Mouse (Mus musculus): ENCODE measurements around the gene Xrn1.
"Not testable (repeated sequence)": the region's sequence is repeated elsewhere in the genome, so short reads cannot be mapped to it uniquely, and the experiment has no call there.

The Xrn1 gene

DNA sequence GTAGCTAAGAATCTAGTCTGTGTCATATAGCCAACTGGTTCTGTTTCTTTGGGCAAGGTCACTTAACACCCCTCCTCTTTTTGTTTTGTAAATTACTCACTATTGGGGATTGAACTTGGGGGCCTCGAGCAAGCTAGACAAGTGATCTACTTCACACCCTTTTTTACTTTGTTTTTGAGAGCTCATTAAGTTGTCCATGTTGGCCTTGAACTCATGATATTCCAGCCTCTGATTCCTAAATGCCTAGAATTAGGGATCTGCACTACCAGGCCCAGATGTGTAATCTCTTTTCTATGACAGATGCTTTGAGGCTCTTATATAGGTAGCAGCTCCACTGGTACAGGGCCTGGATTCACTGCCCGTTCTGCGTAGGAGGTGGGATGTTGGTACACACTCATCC, 89.7 kb downstream of the Xrn1 start:
- DNase-seq (ENCODE audit: inconsistent age in 2 of 2, low spot score in 1 of 2): no peak

GRCm38 (mm10) chr9:96051501-96051900, 96.9 kb downstream of the Xrn1 start:
- DNase-seq (ENCODE audit: inconsistent age in 2 of 2, low spot score in 1 of 2): no peak

GRCm38 (mm10) chr9:96054878-96055277, 100.3 kb downstream of the Xrn1 start:
- no peak for DNase-seq (ENCODE audit: inconsistent age in 2 of 2, low spot score in 1 of 2)

DNA sequence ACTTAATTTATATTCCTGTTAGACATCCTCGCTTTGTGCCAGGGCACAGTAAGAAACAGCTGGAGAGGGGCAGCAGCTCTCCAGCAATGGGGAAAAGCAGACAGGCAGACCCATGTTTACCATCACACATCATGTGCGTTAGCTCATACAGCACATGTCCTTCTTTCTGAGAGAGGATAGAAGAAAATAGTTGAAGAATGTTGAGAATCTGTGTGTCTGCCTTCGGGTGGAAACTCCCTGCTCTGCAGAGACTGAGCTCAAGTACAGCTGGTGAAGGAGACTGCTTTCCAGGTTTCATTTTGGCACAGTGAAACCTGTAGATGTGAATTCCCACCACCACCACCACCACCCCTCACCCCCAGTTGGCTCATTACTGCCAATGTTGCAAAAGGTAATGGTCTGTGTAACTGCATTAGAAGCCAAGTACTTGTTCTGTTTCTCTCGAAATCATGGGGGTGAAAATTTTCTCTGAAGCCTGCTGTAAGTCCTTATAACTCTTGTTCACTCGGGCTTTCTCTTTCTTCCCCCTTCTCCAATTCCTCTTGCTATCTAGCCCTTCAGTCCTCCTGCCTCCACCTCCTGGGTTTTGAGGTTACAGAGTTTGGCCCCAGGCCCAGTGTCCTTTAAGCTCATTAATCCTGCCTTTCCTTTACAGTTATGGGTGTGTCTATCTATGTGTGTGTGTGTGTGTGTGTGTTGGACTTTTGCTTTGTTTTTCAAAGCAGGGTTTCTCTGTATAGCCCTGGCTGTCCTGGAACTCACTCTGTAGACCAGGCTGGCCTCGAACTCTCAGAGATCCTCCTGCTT, 102.1 kb downstream of the Xrn1 start:
- no peak for DNase-seq (ENCODE audit: inconsistent age in 2 of 2, low spot score in 1 of 2)

- DNase-seq (ENCODE audit: inconsistent age in 2 of 2, low spot score in 1 of 2): no peak
Observed at GRCm38 (mm10) chr9:96063083-96063802, 108.7 kb downstream of the Xrn1 start.

GRCm38 (mm10) chr9:96063803-96064475, 109.4 kb downstream of the Xrn1 start:
- DNase-seq (ENCODE audit: inconsistent age in 2 of 2, low spot score in 1 of 2): no peak

DNA sequence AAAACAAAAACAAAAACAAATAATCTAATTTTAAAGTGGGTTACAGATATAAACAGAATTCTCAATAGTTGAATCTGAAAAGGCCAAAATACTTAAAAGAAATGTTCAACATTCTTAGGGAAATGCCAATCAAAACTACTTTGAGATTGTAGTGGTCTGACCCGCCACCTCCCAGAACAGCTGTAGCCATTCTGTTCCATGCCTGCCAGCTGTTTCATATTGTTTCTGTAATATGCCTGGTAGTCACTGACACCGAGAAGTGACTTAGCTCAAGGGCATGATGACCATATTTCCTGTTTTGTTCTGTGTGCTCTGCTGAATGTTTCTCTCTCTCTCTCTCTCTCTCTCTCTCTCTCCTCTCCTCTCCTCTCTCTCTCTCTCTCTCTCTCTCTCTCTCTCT, 112.9 kb downstream of the Xrn1 start:
- DNase-seq (ENCODE audit: inconsistent age in 2 of 2, low spot score in 1 of 2): no peak

GRCm38 (mm10) chr9:96078752-96079315, 124.3 kb downstream of the Xrn1 start:
- DNase-seq (ENCODE audit: inconsistent age in 2 of 2, low spot score in 1 of 2): no peak

DNA sequence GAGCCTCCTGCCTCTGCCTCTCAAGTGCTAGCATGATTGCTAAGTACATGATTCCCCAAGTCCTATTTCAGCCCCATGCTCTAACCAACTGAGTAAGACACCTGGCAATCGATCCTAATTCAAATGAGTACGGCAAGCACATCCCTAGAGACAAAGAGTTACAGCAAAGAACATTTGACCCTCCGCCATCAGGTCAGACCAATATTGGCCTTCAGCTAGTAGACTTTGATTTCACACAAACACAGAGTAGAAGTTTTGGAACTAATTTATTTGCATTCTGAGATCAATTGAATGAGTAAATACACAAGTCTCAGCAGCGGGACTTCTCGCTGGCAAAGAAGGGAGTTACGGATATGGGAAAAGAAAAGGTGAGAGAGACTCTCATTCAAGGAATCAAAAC, 130.7 kb downstream of the Xrn1 start:
- DNase-seq (ENCODE audit: inconsistent age in 2 of 2, low spot score in 1 of 2): no peak

DNA sequence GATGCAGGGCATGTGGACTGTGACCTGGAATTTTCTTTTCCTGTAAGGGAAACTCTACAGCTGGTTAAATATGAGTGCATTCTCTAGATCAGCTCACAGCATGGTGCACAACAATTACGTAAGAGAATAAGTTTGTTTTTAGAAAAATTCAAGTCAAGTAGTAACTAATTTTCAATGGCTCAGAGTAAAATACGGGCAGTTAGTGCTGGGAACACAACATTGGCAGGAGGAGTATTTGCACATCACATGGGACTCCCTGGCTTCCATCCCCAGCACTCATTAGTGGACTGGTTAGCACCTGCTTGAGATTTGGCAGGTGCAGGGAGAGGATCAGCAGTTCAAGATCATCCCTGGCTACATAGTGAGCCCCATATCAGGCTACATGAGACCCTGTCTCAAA, 133.1 kb downstream of the Xrn1 start:
- no peak for DNase-seq (ENCODE audit: inconsistent age in 2 of 2, low spot score in 1 of 2)

DNA sequence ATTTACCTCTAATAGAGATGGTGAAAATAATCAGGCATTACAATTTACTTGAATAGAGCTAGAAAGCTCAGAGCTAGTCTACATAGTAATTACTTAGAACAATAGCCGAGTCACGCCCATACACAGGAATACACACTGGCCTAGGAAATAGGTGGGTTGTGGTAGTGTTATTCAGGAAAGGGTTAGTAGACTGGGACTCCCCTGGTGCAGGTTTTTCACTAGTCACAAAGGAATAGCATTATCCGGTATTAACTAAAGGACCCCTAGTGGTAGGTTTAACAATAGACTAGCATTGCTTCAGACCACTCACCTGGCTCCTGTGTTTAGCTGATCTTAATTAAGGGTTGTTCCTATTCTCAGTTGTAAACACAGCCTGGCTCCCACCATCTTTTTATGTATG, 133.9 kb downstream of the Xrn1 start:
- DNase-seq (ENCODE audit: inconsistent age in 2 of 2, low spot score in 1 of 2): not testable (repeated sequence)

- not testable (repeated sequence) for DNase-seq (ENCODE audit: inconsistent age in 2 of 2, low spot score in 1 of 2)
Observed at GRCm38 (mm10) chr9:96092637-96093036, 138.1 kb downstream of the Xrn1 start.

DNA sequence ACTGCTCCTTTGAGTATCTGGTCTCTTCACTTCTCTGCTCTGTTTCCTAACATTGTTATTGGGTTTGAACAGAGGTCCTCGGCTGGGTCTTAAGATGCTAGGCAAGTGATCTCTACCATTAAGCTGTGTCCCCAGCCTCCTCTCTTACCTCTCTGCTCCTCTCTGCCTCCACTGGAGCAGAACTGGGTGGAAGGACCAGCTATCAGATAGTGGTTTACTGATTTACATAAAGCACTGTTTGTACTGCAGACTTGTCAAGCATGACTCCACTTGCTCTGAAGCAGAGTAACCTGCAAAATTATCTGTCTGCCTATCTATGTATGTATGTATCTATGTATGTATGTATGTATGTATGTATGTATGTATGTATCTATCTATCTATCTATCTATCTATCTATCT, 138.7 kb downstream of the Xrn1 start:
- no peak for DNase-seq (ENCODE audit: inconsistent age in 2 of 2, low spot score in 1 of 2)

- no peak for DNase-seq (ENCODE audit: inconsistent age in 2 of 2, low spot score in 1 of 2)
Observed at GRCm38 (mm10) chr9:96094341-96094740, 139.8 kb downstream of the Xrn1 start.

DNA sequence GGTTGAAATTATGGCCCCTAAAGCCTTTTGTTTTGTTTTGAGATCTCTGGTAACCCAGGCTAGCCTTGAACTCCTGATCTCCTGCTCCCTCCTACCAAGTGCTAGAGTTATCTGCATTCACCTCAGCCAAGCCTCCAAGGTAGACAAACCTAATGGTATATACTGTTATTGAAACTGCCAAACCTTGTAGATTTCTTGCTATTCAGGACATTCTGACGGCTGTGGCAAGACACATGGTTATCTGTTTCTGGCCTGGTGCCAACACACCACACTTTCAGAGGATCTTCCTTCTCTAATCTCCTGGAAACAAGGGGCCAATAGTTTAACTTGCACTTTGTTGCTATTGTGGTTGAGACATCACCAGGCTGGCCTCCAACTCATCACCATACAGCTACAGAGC, 140.6 kb downstream of the Xrn1 start:
- DNase-seq (ENCODE audit: inconsistent age in 2 of 2, low spot score in 1 of 2): no peak

DNA sequence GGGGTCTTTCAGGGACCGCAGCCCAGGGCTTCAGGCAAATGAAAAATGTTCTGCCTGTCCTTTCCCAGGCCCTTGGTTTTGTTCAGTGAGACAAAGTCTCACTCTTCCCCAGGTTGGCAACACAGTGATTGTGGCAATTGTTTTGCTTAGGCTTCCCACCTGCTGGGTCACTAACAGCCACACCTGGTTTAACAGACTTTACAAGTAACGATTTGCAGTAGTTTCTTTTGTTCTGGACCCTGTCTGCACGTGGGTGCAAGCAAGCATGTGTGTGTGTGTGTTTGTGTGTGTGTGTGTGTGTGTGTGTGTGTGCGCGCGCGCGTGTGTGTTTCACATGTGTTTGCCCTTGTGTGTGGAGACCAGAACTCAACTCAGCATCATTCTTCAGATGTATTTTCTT, 148.3 kb downstream of the Xrn1 start:
- no peak for DNase-seq (ENCODE audit: inconsistent age in 2 of 2, low spot score in 1 of 2)
